Mouse (Mus musculus): ENCODE measurements around the gene Spata31d1c. TPM values are rescaled to one million over a fixed set of nuclear protein-coding genes. Genes with fewer than 3 reads are reported as not detected.

Spata31d1c gene
- not detected in 2 replicates for polyA plus RNA-seq (2015; fragmentation: Nextera tagmentation; extraction: Ambion mirVana)

- no peak for ATAC-seq
- Histone ChIP-seq H3K27me3 (replicated peaks; ENCODE audit: control insufficient read depth, insufficient read depth, low read length) (no peaks in the 10 kb centered on the region), H3K4me3 (replicated peaks; ENCODE audit: low read length) (no peak within 1 kb of the TSS), H3K9ac (replicated peaks; ENCODE audit: low read depth, low read length) (no peak within 1 kb of the TSS), H3K4me1 (replicated peaks; ENCODE audit: control insufficient read depth, insufficient read depth, low read length) (no peaks in the 10 kb centered on the region), H3K36me3 (ENCODE audit: control insufficient read depth, insufficient read depth) (no peaks in the 10 kb centered on the region), H3K9me3 (ENCODE audit: control insufficient read depth, low read length) (no peaks in the 10 kb centered on the region), H3K27ac (ENCODE audit: low read length) (no peak within 1 kb of the TSS), H3K4me2 (ENCODE audit: low read length) (no peak within 1 kb of the TSS)
Observed at GRCm38 (mm10) chr13:65032758-65033157, at the start of gene Spata31d1c. TSS of gene Spata31d1c (plus strand) at chr13:65033058.

GRCm38 (mm10) chr13:64988828-64989227 is 44.0 kb upstream of the Spata31d1c start:
- ATAC-seq: no peak

GRCm38 (mm10) chr13:65005414-65005813 is 27.4 kb upstream of the Spata31d1c start:
- no peaks in the 10 kb centered on the region for H3K36me3 ChIP-seq (ENCODE audit: control insufficient read depth, insufficient read depth)
- ATAC-seq: no peak
- no peak overlapping the region for H3K4me3 ChIP-seq (replicated peaks; ENCODE audit: low read length)
- no peak overlapping the region for H3K27ac ChIP-seq (ENCODE audit: low read length)
- H3K9ac ChIP-seq (replicated peaks; ENCODE audit: low read depth, low read length): no peak overlapping the region
- H3K4me2 ChIP-seq (ENCODE audit: low read length): no peak overlapping the region
- H3K27me3 ChIP-seq (replicated peaks; ENCODE audit: control insufficient read depth, insufficient read depth, low read length): no peaks in the 10 kb centered on the region
- H3K9me3 ChIP-seq (ENCODE audit: control insufficient read depth, low read length): no peaks in the 10 kb centered on the region
- no peaks in the 10 kb centered on the region for H3K4me1 ChIP-seq (replicated peaks; ENCODE audit: control insufficient read depth, insufficient read depth, low read length)

More at GRCm38 (mm10) chr13:64988828-64989227, 44.0 kb upstream of the Spata31d1c start:
- Histone ChIP-seq H3K9me3 (ENCODE audit: control insufficient read depth, low read length) (no peaks in the 10 kb centered on the region), H3K4me3 (replicated peaks; ENCODE audit: low read length) (no peak overlapping the region), H3K4me2 (ENCODE audit: low read length) (no peak overlapping the region), H3K36me3 (ENCODE audit: control insufficient read depth, insufficient read depth) (no peaks in the 10 kb centered on the region), H3K4me1 (replicated peaks; ENCODE audit: control insufficient read depth, insufficient read depth, low read length) (no peaks in the 10 kb centered on the region), H3K27me3 (replicated peaks; ENCODE audit: control insufficient read depth, insufficient read depth, low read length) (no peaks in the 10 kb centered on the region), H3K9ac (replicated peaks; ENCODE audit: low read depth, low read length) (no peak overlapping the region), H3K27ac (ENCODE audit: low read length) (no peak overlapping the region)

DNA sequence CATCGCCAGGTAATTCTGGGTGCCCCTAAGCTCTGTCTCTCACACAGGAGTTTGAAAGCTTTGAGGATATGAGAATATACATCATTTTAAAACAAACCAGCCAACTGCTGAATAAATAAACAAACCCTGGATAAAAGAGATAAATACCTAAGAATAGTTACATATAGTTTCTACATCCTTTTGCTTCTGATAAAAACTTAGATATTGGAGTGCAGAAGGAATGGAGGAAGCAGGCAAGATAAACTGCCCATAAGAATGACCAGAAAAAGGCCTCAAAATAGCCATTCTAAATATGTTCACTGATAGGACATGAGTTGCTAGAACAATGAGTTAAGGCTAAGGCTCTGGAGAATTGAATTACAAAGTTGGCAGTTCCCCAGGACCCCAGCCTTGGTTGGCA is 26.1 kb upstream of the Spata31d1c start:
- H3K27ac ChIP-seq (ENCODE audit: low read length): no peak overlapping the region
- H3K4me1 ChIP-seq (replicated peaks; ENCODE audit: control insufficient read depth, insufficient read depth, low read length): no peaks in the 10 kb centered on the region
- ATAC-seq: no peak
- no peaks in the 10 kb centered on the region for H3K36me3 ChIP-seq (ENCODE audit: control insufficient read depth, insufficient read depth)
- no peaks in the 10 kb centered on the region for H3K9me3 ChIP-seq (ENCODE audit: control insufficient read depth, low read length)
- no peaks in the 10 kb centered on the region for H3K27me3 ChIP-seq (replicated peaks; ENCODE audit: control insufficient read depth, insufficient read depth, low read length)
- no peak overlapping the region for H3K9ac ChIP-seq (replicated peaks; ENCODE audit: low read depth, low read length)
- H3K4me2 ChIP-seq (ENCODE audit: low read length): no peak overlapping the region
- 100% methylated on average over 1 of the region's 1 CpGs for WGBS
- H3K4me3 ChIP-seq (replicated peaks; ENCODE audit: low read length): no peak overlapping the region

DNA sequence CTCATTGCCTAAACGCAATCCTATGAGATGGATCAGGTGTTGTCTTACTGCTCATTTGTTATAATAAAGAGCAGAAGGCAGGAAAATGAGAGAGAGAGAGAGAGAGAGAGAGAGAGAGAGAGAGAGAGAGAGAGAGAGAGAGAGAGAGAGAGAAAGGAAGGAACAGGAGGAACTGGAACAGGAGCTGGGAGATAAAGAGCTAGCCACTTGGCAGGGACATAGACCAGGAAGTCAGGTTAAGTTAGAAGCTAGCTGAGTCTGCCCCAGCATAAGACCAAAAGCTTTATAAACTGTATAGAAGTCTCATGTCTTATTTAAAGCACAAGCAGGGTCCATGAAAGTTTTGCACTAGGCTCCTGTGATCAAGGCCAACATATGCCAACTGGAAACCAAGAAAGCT is 24.9 kb upstream of the Spata31d1c start:
- no peaks in the 10 kb centered on the region for H3K27me3 ChIP-seq (replicated peaks; ENCODE audit: control insufficient read depth, insufficient read depth, low read length)
- H3K36me3 ChIP-seq (ENCODE audit: control insufficient read depth, insufficient read depth): no peaks in the 10 kb centered on the region
- no peaks in the 10 kb centered on the region for H3K4me1 ChIP-seq (replicated peaks; ENCODE audit: control insufficient read depth, insufficient read depth, low read length)
- WGBS: 65% methylated on average over 1 of the region's 1 CpGs
- H3K4me3 ChIP-seq (replicated peaks; ENCODE audit: low read length): no peak overlapping the region
- H3K9me3 ChIP-seq (ENCODE audit: control insufficient read depth, low read length): no peaks in the 10 kb centered on the region
- no peak for ATAC-seq
- no peak overlapping the region for H3K4me2 ChIP-seq (ENCODE audit: low read length)
- no peak overlapping the region for H3K27ac ChIP-seq (ENCODE audit: low read length)
- H3K9ac ChIP-seq (replicated peaks; ENCODE audit: low read depth, low read length): no peak overlapping the region

- no peak overlapping the region for H3K9ac ChIP-seq (replicated peaks; ENCODE audit: low read depth, low read length)
- ATAC-seq: no peak
- H3K27me3 ChIP-seq (replicated peaks; ENCODE audit: control insufficient read depth, insufficient read depth, low read length): no peaks in the 10 kb centered on the region
- no peak overlapping the region for H3K4me2 ChIP-seq (ENCODE audit: low read length)
- H3K4me1 ChIP-seq (replicated peaks; ENCODE audit: control insufficient read depth, insufficient read depth, low read length): no peaks in the 10 kb centered on the region
- no peak overlapping the region for H3K27ac ChIP-seq (ENCODE audit: low read length)
- 49% methylated on average over 4 of the region's 4 CpGs for WGBS
- no peaks in the 10 kb centered on the region for H3K36me3 ChIP-seq (ENCODE audit: control insufficient read depth, insufficient read depth)
- H3K9me3 ChIP-seq (ENCODE audit: control insufficient read depth, low read length): no peaks in the 10 kb centered on the region
- no peak overlapping the region for H3K4me3 ChIP-seq (replicated peaks; ENCODE audit: low read length)
Observed at GRCm38 (mm10) chr13:65011052-65011738, 21.7 kb upstream of the Spata31d1c start.

- H3K4me3 ChIP-seq (replicated peaks; ENCODE audit: low read length): no peak overlapping the region
- H3K4me2 ChIP-seq (ENCODE audit: low read length): no peak overlapping the region
- no peak for ATAC-seq
- no peaks in the 10 kb centered on the region for H3K9me3 ChIP-seq (ENCODE audit: control insufficient read depth, low read length)
- H3K9ac ChIP-seq (replicated peaks; ENCODE audit: low read depth, low read length): no peak overlapping the region
- no peaks in the 10 kb centered on the region for H3K4me1 ChIP-seq (replicated peaks; ENCODE audit: control insufficient read depth, insufficient read depth, low read length)
- 66% methylated on average over 4 of the region's 4 CpGs for WGBS
- H3K27ac ChIP-seq (ENCODE audit: low read length): no peak overlapping the region
- no peaks in the 10 kb centered on the region for H3K36me3 ChIP-seq (ENCODE audit: control insufficient read depth, insufficient read depth)
- no peaks in the 10 kb centered on the region for H3K27me3 ChIP-seq (replicated peaks; ENCODE audit: control insufficient read depth, insufficient read depth, low read length)
Observed at GRCm38 (mm10) chr13:65035057-65035456, 2.2 kb downstream of the Spata31d1c start.

GRCm38 (mm10) chr13:65052660-65053059 is 19.8 kb downstream of the Spata31d1c start, which contains the start of gene Prss47:
TSS of gene Prss47 (minus strand) at chr13:65052760.
- 92% methylated on average over 9 of the region's 9 CpGs for WGBS
- no peak within 1 kb of the TSS for H3K27ac ChIP-seq (ENCODE audit: low read length)
- no peak within 1 kb of the TSS for H3K4me2 ChIP-seq (ENCODE audit: low read length)
- H3K36me3 ChIP-seq (ENCODE audit: control insufficient read depth, insufficient read depth): no peaks in the 10 kb centered on the region
- H3K4me1 ChIP-seq (replicated peaks; ENCODE audit: control insufficient read depth, insufficient read depth, low read length): no peaks in the 10 kb centered on the region
- no peak within 1 kb of the TSS for H3K4me3 ChIP-seq (replicated peaks; ENCODE audit: low read length)
- no peak within 1 kb of the TSS for H3K9ac ChIP-seq (replicated peaks; ENCODE audit: low read depth, low read length)
- H3K9me3 ChIP-seq (ENCODE audit: control insufficient read depth, low read length): no peaks in the 10 kb centered on the region
- ATAC-seq: no peak
- H3K27me3 ChIP-seq (replicated peaks; ENCODE audit: control insufficient read depth, insufficient read depth, low read length): no peaks in the 10 kb centered on the region

DNA sequence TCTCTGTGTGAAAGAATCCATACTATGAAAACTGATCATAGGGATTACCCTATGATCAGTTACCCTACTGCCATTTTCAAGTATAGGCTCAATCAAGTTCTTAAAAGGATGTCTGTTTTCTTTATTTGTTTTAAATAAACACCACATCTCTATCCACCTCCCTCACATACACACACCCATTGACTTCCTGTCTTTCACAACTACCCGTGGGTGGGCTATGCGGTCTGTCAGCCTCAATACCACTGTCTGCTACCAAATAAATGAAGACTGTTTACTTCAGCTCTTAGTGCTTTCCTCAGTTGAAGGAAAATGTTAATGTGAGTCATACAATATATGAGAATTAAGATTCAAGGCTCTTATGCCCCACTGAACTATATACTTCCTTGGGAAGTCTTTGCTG is 37.1 kb downstream of the Spata31d1c start:
- Histone ChIP-seq H3K9ac (replicated peaks; ENCODE audit: low read depth, low read length) (no peak overlapping the region), H3K27me3 (replicated peaks; ENCODE audit: control insufficient read depth, insufficient read depth, low read length) (no peaks in the 10 kb centered on the region), H3K4me3 (replicated peaks; ENCODE audit: low read length) (no peak overlapping the region), H3K36me3 (ENCODE audit: control insufficient read depth, insufficient read depth) (peaks cover 7% of the 10 kb centered on the region; the same call in 1 of the 2 replicates), H3K9me3 (ENCODE audit: control insufficient read depth, low read length) (no peaks in the 10 kb centered on the region), H3K27ac (ENCODE audit: low read length) (no peak overlapping the region), H3K4me2 (ENCODE audit: low read length) (no peak overlapping the region), H3K4me1 (replicated peaks; ENCODE audit: control insufficient read depth, insufficient read depth, low read length) (no peaks in the 10 kb centered on the region)
- 92% methylated on average over 2 of the region's 2 CpGs for WGBS
- no peak for ATAC-seq

Data from forebrain, embryonic 16.5 days (tissue).